In genomic region chr6:86473077-86473476, GRCm38 (mm10) we compare ENCODE assay signal across 8 mouse cellular contexts. TPM values are rescaled to one million over a fixed set of nuclear protein-coding genes. Genes with fewer than 3 reads are reported as not detected.
DNase-seq lines count a peak whose midpoint lies in the region; ATAC-seq and TF ChIP-seq lines count a peak whose summit lies in the region.

No protein-coding gene starts in this region.

- no peaks in the 10 kb centered on the region for H3K36me3 ChIP-seq in hindbrain, embryonic 15.5 days
- no peaks in the 10 kb centered on the region; the same call in 1 of the 2 replicates for H3K36me3 ChIP-seq in midbrain, embryonic 11.5 days (ENCODE audit: control insufficient read depth, insufficient read depth, low read length)

- no peaks in the 10 kb centered on the region for H3K9me3 ChIP-seq in hindbrain, embryonic 15.5 days
- H3K9me3 ChIP-seq in midbrain, embryonic 11.5 days (ENCODE audit: control insufficient read depth, low read length), result no peaks in the 10 kb centered on the region

- peaks cover 1% of the 10 kb centered on the region; the same call in 1 of the 2 replicates for H3K4me1 ChIP-seq in cortical plate, adult 2 months (ENCODE audit: control insufficient read depth, insufficient read depth, low read length)
- peaks cover 18% of the 10 kb centered on the region for H3K4me1 ChIP-seq in hindbrain, embryonic 15.5 days (replicated peaks)
- peaks cover 7% of the 10 kb centered on the region for H3K4me1 ChIP-seq in midbrain, embryonic 11.5 days (ENCODE audit: control insufficient read depth, insufficient read depth, low read length)

- peak overlapping the region; percentile 38 for H3K9ac ChIP-seq in hindbrain, embryonic 15.5 days
- H3K9ac ChIP-seq in midbrain, embryonic 11.5 days (ENCODE audit: low read length), result peak overlapping the region; percentile 61

- peak overlapping the region; percentile 73 for H3K4me3 ChIP-seq in gastrocnemius, adult 2 months
- peak overlapping the region; percentile 36 for H3K4me3 ChIP-seq in cortical plate, adult 2 months (ENCODE audit: insufficient read depth, low read length)
- peak overlapping the region; percentile 34 for H3K4me3 ChIP-seq in hindbrain, embryonic 15.5 days
- H3K4me3 ChIP-seq in midbrain, embryonic 11.5 days (ENCODE audit: low read depth, low read length), result peak overlapping the region; percentile 32

- 53% methylated on average over 7 of the region's 7 CpGs for WGBS in hindbrain, embryonic 15.5 days
- WGBS in midbrain, embryonic 11.5 days, result 52% methylated on average over 7 of the region's 7 CpGs

- peak overlapping the region; percentile 92 for H3K27ac ChIP-seq in gastrocnemius, adult 2 months
- H3K27ac ChIP-seq in cortical plate, adult 2 months (ENCODE audit: insufficient read depth, low read length), result peak overlapping the region; percentile 58
- peak overlapping the region; percentile 88 for H3K27ac ChIP-seq in hindbrain, embryonic 15.5 days (replicated peaks)
- H3K27ac ChIP-seq in midbrain, embryonic 11.5 days (ENCODE audit: low read depth, low read length), result peak overlapping the region; percentile 90

- ATAC-seq in hindbrain, embryonic 15.5 days (ENCODE audit: low FRiP score, low read depth), result 0 out of 2 replicates have a peak, but pooled peaks have one; percentile 1
- no peak; the same call in 1 of the 2 replicates for ATAC-seq in midbrain, embryonic 11.5 days (ENCODE audit: low FRiP score)

- intact Hi-C loops in gastrocnemius, adult 2 months (cut with DNase I), result loop anchor here (2.0 kb wide), 1 partner anchor 42 kb away; no protein-coding TSS in a partner anchor
- intact Hi-C loops in gastrocnemius, postnatal 36 days (cut with DNase I), result no loop called here

- peak overlapping the region; percentile 76 for H3K4me2 ChIP-seq in hindbrain, embryonic 15.5 days
- H3K4me2 ChIP-seq in midbrain, embryonic 11.5 days, result peak overlapping the region; percentile 52

- TF ChIP-seq CTCF in gastrocnemius, adult 2 months (IDR thresholded peaks at IDR 0.05), result peak; percentile 3; the same call in 1 of the 2 replicates
- no peak for TF ChIP-seq CTCF in cortical plate, adult 2 months (IDR thresholded peaks at IDR 0.05; ENCODE audit: extremely low read depth, insufficient read depth, low read length)

- no peak for DNase-seq in gastrocnemius, adult 2 months
- no peak for DNase-seq in gastrocnemius, postnatal 36 days
- DNase-seq in 3T3-L1 (ENCODE audit: low read depth, low spot score), result peak; percentile 66
- peak; percentile 88 for DNase-seq in midbrain, embryonic 11.5 days (ENCODE audit: low spot score, missing footprints)
- no peak for DNase-seq in urinary bladder, postnatal 10 days (ENCODE audit: low spot score)
- no peak for DNase-seq in spleen, postnatal 4 days (ENCODE audit: low spot score in 2 of 2)

- no peak for TF ChIP-seq POLR2A in cortical plate, adult 2 months (IDR thresholded peaks at IDR 0.05; ENCODE audit: extremely low read depth, insufficient read depth, low read length)

- no peaks in the 10 kb centered on the region for H3K27me3 ChIP-seq in hindbrain, embryonic 15.5 days
- no peaks in the 10 kb centered on the region for H3K27me3 ChIP-seq in midbrain, embryonic 11.5 days (ENCODE audit: control insufficient read depth, insufficient read depth, low read length)

RNA-seq across cellular contexts. Expression of gene C87436, which starts 34.9 kb away (rescaled TPM):
- total RNA-seq in gastrocnemius, adult 2 months (2021), result 1 to 10 TPM; 7.5 to 8.0 TPM
- 1 to 10 TPM; 6.1 to 7.8 TPM for total RNA-seq in gastrocnemius, postnatal 36 days (2021)
- 21.6 and 21.8 TPM in 2 replicates for polyA plus RNA-seq in cortical plate, adult 2 months (2012; rRNA removed)
- 23.7 and 25.7 TPM in 2 replicates for polyA plus RNA-seq in hindbrain, embryonic 15.5 days (2015; fragmentation: Nextera tagmentation; extraction: Ambion mirVana)
- polyA plus RNA-seq in midbrain, embryonic 11.5 days (2014; fragmentation: Nextera tagmentation; extraction: Ambion mirVana), result 23.6 and 26.4 TPM in 2 replicates

RNA-seq across cellular contexts. Expression of gene Gm44790, which starts 46.6 kb away (rescaled TPM):
- under 1 TPM in 1 of 2 experiments, not detected in 1; 0.53 TPM for total RNA-seq in gastrocnemius, adult 2 months (2021)
- total RNA-seq in gastrocnemius, postnatal 36 days (2021), result 1 to 10 TPM in 1 of 2 experiments, not detected in 1; 1.2 TPM
- polyA plus RNA-seq in cortical plate, adult 2 months (2012; rRNA removed), result 1.0 and 1.5 TPM in 2 replicates
- 1.2 TPM in 2 replicates for polyA plus RNA-seq in hindbrain, embryonic 15.5 days (2015; fragmentation: Nextera tagmentation; extraction: Ambion mirVana)
- not detected in 2 replicates for polyA plus RNA-seq in midbrain, embryonic 11.5 days (2014; fragmentation: Nextera tagmentation; extraction: Ambion mirVana)

RNA-seq across cellular contexts. Expression of gene Pcbp1, which starts 53.0 kb away (rescaled TPM):
- total RNA-seq in gastrocnemius, adult 2 months (2021), result 100 to 1,000 TPM; 121 to 128 TPM
- total RNA-seq in gastrocnemius, postnatal 36 days (2021), result 100 to 1,000 TPM; 102 to 112 TPM
- polyA plus RNA-seq in cortical plate, adult 2 months (2012; rRNA removed), result 158 and 165 TPM in 2 replicates
- polyA plus RNA-seq in hindbrain, embryonic 15.5 days (2015; fragmentation: Nextera tagmentation; extraction: Ambion mirVana), result 341 and 351 TPM in 2 replicates
- 418 and 497 TPM in 2 replicates for polyA plus RNA-seq in midbrain, embryonic 11.5 days (2014; fragmentation: Nextera tagmentation; extraction: Ambion mirVana)

Comparison
In these comparisons a context has a peak if more than half of its experiments do, and no peak if none do; other contexts are left out.
1. DNase-seq: peak in 3T3-L1 (single experiment) and midbrain, embryonic 11.5 days (single experiment); none in gastrocnemius, adult 2 months (single experiment), gastrocnemius, postnatal 36 days (0 of 2), urinary bladder, postnatal 10 days (single experiment) and spleen, postnatal 4 days (0 of 2).
2. Peak in every context shown above with its lines, with median percentiles within 50 percentile points of each other: H3K27ac ChIP-seq and H3K4me3 ChIP-seq.